Mouse (Mus musculus) liver, embryonic 12.5 days (tissue): ENCODE data around the gene Larp4. TPM values are rescaled to one million over a fixed set of nuclear protein-coding genes. Genes with fewer than 3 reads are reported as not detected.

Source experiments
- ATAC-seq: fragments of 200-750 bp; cut with Nextera tagmentation; 2 replicates; pipeline ENCODE4 v1.8.0; 2017; ENCODE audit warnings: moderate number of reproducible peaks, mild to moderate bottlenecking, moderate library complexity
- H3K27ac ChIP-seq: fragments of 300-500 bp; sonication (generic); 2 replicates; pipeline ENCODE4 v1.5.1; 2016; ENCODE audit warnings: mild to moderate bottlenecking
- H3K27me3 ChIP-seq: fragments of 300-500 bp; sonication (generic); replicated peaks from 2 replicates; pipeline ENCODE4 v1.6.1; 2016; ENCODE audit warnings: mild to moderate bottlenecking, moderate library complexity
- H3K36me3 ChIP-seq: fragments of 300-500 bp; sonication (generic); 2 replicates; pipeline ENCODE4 v1.6.1; 2016; ENCODE audit warnings: mild to moderate bottlenecking, moderate library complexity
- H3K4me1 ChIP-seq: fragments of 300-500 bp; sonication (generic); 2 replicates; pipeline ENCODE4 v1.6.1; 2016
- H3K4me2 ChIP-seq: fragments of 300-500 bp; sonication (generic); 2 replicates; pipeline ENCODE4 v1.6.1; 2016; ENCODE audit warnings: mild to moderate bottlenecking, moderate library complexity
- H3K4me3 ChIP-seq: fragments of 300-500 bp; sonication (generic); 2 replicates; pipeline ENCODE4 v1.5.1; 2016; ENCODE audit warnings: mild to moderate bottlenecking, moderate library complexity
- H3K9ac ChIP-seq: fragments of 300-500 bp; sonication (generic); 2 replicates; pipeline ENCODE4 v1.6.1; 2016; ENCODE audit warnings: mild to moderate bottlenecking, moderate library complexity
- H3K9me3 ChIP-seq: fragments of 300-500 bp; sonication (generic); replicated peaks from 2 replicates; pipeline ENCODE4 v1.6.1; 2016; ENCODE audit warnings: mild to moderate bottlenecking, moderate library complexity
- WGBS: fragments of 180-500 bp; shearing (Covaris S2); methylation state at CpG from one replicate; pipeline ENCODE4 v1.1.7; 2016; ENCODE audit not compliant: insufficient replicate concordance; 5-methylcytosine and 5-hydroxymethylcytosine counted together
- polyA plus RNA-seq: library from polyadenylated mRNA; unstranded; fragments of >200 nt; fragmentation: Nextera tagmentation; extraction: Ambion mirVana; gene quantifications from 2 replicates; pipeline ENCODE4 v1.2.1, GENCODE M21; 2016

Larp4 gene
- polyA plus RNA-seq, 1 experiment from 2014 or later, result 33.1 TPM

DNA sequence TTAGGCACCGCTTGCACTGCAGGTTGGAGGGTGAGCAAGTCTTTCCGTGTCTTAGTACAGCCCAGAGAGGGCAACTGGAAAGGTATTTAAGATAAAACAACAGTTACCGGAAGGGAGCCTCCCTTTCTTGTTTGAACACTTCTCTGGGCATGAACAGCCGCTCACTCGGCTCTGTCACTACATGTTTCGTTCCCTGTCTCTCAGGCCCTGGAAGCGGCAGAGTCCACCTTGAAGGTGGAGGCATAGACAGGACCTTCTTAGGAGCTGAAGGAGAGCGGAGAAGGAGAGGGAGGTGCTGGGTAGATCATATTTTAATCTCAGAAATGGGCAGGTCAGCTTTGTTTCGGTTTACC, 72.2 kb downstream of the Larp4 start:
- WGBS, result 44% methylated on average over 9 of the region's 9 CpGs
- Histone ChIP-seq H3K27me3 (peaks cover 26% of the 10 kb centered on the region), H3K9ac (no peak overlapping the region), H3K27ac (no peak overlapping the region), H3K36me3 (peaks cover 3% of the 10 kb centered on the region; the same call in 1 of the 2 replicates), H3K9me3 (no peaks in the 10 kb centered on the region), H3K4me1 (peaks cover 49% of the 10 kb centered on the region), H3K4me2 (peak overlapping the region; percentile 36), H3K4me3 (no peak overlapping the region)
- ATAC-seq, result no peak

DNA sequence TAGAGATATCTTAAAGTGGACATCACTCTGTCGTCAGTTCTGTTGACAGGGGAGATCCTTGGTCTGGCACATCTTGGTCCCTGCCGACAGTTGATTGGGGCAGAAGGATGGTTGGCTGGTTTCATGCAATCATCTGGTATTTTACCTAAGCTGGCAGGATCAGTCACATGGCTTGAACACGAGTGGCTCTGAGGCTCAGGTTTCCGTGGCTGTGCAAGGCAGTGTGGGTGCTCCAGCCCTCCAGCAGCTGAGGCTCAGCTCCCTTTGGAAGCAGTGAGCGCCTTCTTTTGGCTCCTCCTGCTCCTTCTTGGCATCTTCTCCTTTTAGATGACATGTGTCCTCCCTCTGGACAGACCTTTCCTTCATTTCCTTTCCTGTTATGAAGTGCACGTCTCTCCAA, 75.7 kb downstream of the Larp4 start:
- Histone ChIP-seq H3K36me3 (peaks cover 16% of the 10 kb centered on the region), H3K4me1 (peaks cover 32% of the 10 kb centered on the region), H3K9ac (no peak overlapping the region), H3K9me3 (no peaks in the 10 kb centered on the region), H3K27me3 (peaks cover 5% of the 10 kb centered on the region), H3K27ac (no peak overlapping the region), H3K4me2 (no peak overlapping the region), H3K4me3 (no peak overlapping the region)
- WGBS, result 54% methylated on average over 6 of the region's 6 CpGs
- no peak for ATAC-seq

DNA sequence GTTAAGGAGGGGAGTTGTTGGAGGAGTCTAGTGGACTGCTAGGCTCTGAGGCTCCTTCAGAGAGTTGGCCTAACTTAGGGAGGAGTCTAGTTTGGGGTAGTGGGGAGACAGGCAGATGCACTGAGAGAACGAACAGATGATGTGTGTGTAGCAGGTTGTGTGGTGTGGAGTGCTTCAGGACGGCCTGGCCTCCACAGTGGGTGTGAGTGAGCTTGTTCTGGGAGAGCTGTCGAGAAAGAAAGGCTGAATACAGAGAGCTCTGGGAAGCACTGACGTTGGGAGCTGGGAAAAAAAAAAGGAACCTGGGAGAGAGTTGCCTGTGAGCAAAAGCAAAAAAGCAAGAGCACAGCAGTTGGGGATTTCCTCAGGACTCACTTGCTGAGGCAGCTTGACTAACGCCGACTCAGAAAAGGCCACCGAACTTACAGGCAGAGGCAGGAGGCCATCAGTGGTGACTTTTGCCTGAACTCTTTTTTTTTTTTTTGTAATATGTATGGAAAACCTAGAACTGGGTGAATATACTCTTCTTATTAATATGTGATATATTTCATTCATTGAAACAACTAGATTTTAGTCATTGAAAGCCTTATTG, 79.7 kb downstream of the Larp4 start:
- no peak overlapping the region for H3K9ac ChIP-seq
- WGBS, result 74% methylated on average over 7 of the region's 7 CpGs
- peaks cover 16% of the 10 kb centered on the region for H3K36me3 ChIP-seq
- no peaks in the 10 kb centered on the region for H3K9me3 ChIP-seq
- H3K27ac ChIP-seq, result no peak overlapping the region
- no peaks in the 10 kb centered on the region for H3K27me3 ChIP-seq
- H3K4me1 ChIP-seq, result peaks cover 10% of the 10 kb centered on the region
- H3K4me3 ChIP-seq, result no peak overlapping the region
- no peak overlapping the region for H3K4me2 ChIP-seq
- ATAC-seq, result no peak

DNA sequence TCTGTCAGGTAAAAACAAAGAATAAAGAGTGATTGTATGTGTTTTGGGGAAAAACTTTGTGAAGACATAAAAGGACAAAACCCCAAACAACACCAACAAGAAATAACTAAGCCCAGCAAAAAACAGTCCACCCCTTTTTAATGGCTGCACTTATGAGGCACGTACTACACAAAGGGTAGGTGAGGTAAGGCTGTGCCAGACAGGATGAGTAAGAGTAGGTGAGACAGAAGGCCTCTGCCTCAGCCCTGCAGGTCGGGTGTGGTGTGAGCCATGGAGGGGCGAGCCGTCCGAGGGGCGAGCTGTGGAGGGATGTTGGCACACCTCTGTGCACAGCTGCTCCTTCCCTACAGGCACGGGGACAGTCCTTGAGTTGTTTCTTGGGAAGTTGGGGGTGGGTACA, 81.1 kb downstream of the Larp4 start:
- Histone ChIP-seq H3K4me2 (no peak overlapping the region), H3K27ac (no peak overlapping the region), H3K9ac (no peak overlapping the region), H3K27me3 (no peaks in the 10 kb centered on the region), H3K9me3 (no peaks in the 10 kb centered on the region), H3K4me3 (no peak overlapping the region), H3K4me1 (peaks cover 3% of the 10 kb centered on the region), H3K36me3 (peaks cover 16% of the 10 kb centered on the region)
- WGBS, result 82% methylated on average over 7 of the region's 7 CpGs
- no peak for ATAC-seq

DNA sequence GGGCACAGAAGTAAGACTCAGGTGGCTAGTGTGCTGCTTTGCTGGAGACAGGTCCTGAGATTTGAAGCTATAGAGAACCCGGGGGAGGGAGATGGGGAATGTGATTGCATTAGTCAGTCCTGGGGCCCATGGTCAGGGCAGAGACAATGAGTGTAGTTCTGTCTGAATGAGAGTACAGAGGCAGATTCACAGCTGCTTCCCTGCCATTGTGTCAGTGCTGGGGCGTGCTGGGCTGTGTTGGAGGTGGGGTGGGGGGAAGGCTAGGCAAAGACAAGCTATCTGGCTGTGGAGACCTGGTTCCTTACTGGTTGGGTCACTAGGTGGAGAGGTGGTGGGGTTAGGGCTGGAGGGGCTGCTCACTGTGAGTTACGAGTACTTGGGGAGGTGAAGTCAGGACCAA, 82.9 kb downstream of the Larp4 start:
- no peaks in the 10 kb centered on the region for H3K9me3 ChIP-seq
- ATAC-seq, result no peak
- peaks cover 8% of the 10 kb centered on the region for H3K36me3 ChIP-seq
- no peak overlapping the region for H3K27ac ChIP-seq
- H3K4me2 ChIP-seq, result no peak overlapping the region
- 64% methylated on average over 3 of the region's 3 CpGs for WGBS
- H3K27me3 ChIP-seq, result no peaks in the 10 kb centered on the region
- H3K9ac ChIP-seq, result no peak overlapping the region
- H3K4me1 ChIP-seq, result peaks cover 13% of the 10 kb centered on the region
- no peak overlapping the region for H3K4me3 ChIP-seq

DNA sequence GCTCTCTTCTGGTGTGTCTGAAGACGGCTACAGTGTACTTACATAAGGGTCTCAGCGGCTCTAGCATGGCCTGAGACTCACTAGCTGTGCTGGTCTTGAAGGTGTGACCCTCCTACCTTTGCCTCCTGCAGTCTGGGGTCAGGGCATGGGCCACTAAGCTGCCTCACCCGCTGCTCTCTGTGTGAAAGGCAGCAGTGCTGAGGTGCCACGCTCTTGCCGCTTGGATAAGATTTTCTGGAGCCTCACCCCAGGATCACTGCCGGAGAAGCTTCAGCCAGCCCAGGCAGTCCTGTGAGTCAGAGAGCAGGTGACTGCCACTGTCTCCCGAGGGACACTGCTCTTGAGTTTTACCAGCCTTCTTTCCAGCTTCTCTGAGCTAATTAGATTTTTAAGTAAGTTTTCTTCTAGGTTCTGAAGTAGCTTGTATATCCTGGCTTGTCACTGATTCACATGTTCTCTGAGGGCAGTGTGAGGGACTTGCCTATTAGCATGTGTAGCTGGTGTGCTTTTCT, 86.6 kb downstream of the Larp4 start:
- WGBS, result 80% methylated on average over 7 of the region's 7 CpGs
- ATAC-seq, result no peak
- H3K4me1 ChIP-seq, result peaks cover 47% of the 10 kb centered on the region
- no peak overlapping the region for H3K4me3 ChIP-seq
- no peak overlapping the region for H3K27ac ChIP-seq
- H3K4me2 ChIP-seq, result no peak overlapping the region
- H3K9ac ChIP-seq, result no peak overlapping the region
- H3K36me3 ChIP-seq, result no peaks in the 10 kb centered on the region
- no peaks in the 10 kb centered on the region for H3K9me3 ChIP-seq
- H3K27me3 ChIP-seq, result no peaks in the 10 kb centered on the region

DNA sequence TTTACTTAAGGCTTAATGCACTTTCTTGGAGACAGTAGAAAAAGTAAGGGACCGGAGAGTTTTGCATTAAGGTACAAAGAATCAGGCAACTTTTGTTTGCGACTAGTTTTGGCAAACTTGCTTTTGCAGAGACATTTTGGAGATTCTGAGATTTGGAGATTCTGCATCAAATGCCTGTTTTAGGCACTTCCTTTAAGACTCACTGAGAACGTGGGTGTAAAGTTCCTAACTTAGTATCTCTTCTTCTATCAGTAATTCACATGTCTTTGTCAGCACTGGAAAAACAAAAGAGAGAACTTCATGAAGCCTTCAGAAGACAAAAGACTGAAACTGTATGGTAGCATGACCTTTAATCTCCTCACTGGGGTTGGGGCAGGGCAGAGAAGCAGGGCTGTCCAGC, 87.8 kb downstream of the Larp4 start:
- Histone ChIP-seq H3K27me3 (no peaks in the 10 kb centered on the region), H3K9ac (0 out of 2 replicates have a peak overlapping the region, but pooled peaks have one; percentile 31), H3K4me1 (peaks cover 54% of the 10 kb centered on the region), H3K4me3 (no peak overlapping the region), H3K9me3 (no peaks in the 10 kb centered on the region), H3K4me2 (peak overlapping the region; percentile 37; the same call in 1 of the 2 replicates), H3K27ac (peak overlapping the region; percentile 36; the same call in 1 of the 2 replicates), H3K36me3 (no peaks in the 10 kb centered on the region)
- ATAC-seq, result peak; percentile 27
- WGBS, result 68% methylated on average over 3 of the region's 3 CpGs

DNA sequence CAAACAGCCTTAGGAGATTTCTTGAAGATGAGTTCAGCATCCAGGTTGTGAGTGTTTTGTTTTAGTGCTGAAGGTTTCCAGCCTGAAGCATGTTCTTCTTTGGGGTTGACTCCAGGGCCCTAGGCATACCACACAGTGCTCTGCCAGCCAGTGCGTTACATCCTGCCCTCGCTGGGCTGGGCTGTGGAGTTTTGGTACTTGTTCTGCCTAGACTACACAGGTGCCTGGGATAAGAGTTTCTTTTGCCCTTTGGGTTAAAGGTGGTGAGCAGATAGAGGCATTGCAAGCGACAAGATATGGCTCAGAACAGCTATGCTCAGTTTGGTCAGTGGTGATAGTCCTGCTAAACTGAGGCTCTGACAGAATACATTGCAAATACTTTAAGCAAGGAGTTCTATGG, 88.3 kb downstream of the Larp4 start:
- Histone ChIP-seq H3K4me1 (peaks cover 57% of the 10 kb centered on the region), H3K27me3 (no peaks in the 10 kb centered on the region), H3K4me3 (no peak overlapping the region), H3K27ac (peak overlapping the region; percentile 36; the same call in 1 of the 2 replicates), H3K9ac (0 out of 2 replicates have a peak overlapping the region, but pooled peaks have one; percentile 31), H3K36me3 (no peaks in the 10 kb centered on the region), H3K4me2 (peak overlapping the region; percentile 37), H3K9me3 (no peaks in the 10 kb centered on the region)
- WGBS, result 29% methylated on average over 3 of the region's 3 CpGs
- ATAC-seq, result peak; percentile 91

DNA sequence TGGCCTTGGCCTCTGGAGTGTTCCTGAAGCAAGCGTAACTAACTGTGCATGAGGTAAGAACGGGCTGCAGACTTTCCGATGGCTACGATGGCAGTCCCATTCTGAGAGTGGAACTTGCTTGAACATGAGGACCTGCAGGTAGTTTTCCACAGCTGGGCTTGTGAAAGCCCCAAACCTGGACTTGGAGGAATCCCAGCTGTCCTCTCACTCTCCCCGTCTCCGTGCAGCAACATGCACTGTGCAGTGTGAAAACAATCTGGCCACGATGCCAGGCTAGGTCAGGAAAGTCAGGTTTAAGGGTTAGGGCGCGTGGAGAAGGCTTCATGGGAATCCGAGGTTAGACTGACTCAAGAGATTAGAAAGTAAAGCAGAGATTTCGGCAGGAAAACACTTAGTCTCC, 89.0 kb downstream of the Larp4 start:
- no peak for ATAC-seq
- no peak overlapping the region; the same call in 1 of the 2 replicates for H3K9ac ChIP-seq
- 74% methylated on average over 11 of the region's 11 CpGs for WGBS
- H3K4me2 ChIP-seq, result no peak overlapping the region
- H3K27ac ChIP-seq, result no peak overlapping the region
- H3K36me3 ChIP-seq, result no peaks in the 10 kb centered on the region
- H3K4me3 ChIP-seq, result no peak overlapping the region
- H3K4me1 ChIP-seq, result peaks cover 64% of the 10 kb centered on the region
- no peaks in the 10 kb centered on the region for H3K27me3 ChIP-seq
- no peaks in the 10 kb centered on the region for H3K9me3 ChIP-seq

DNA sequence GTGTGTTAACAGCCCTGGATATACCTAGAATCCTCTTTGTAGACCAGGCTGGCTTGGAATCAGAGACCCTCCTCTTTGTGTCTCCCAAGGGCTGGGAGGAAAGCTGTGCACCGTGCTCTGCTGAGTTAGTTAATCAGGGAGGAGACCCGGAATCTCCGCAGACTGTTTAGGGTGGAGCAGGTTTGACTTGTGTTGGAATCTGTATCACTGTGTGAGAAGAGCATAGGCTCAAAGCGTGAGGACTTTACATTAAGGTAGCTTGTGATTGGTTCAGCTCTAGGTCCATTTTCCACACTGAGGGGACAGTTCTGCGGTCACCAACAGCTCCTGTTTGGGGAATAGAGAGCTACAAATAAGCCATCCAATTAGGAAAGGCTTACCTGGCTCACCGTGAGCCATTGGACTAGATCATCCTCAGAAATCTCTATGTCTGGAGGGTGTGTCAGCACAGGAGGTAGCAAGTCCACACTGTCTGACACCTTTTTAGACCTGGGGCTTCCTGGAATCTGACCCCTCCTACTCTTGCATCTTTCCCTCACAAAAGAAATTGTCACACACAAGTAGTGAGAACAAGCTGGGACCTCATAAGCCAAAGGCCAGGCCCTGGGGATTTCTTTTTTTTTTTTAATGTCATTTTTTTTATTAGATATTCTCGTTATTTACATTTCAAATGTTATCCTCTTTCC, 89.9 kb downstream of the Larp4 start:
- H3K27ac ChIP-seq, result no peak overlapping the region
- no peak for ATAC-seq
- H3K36me3 ChIP-seq, result no peaks in the 10 kb centered on the region
- H3K9ac ChIP-seq, result no peak overlapping the region
- WGBS, result 76% methylated on average over 7 of the region's 7 CpGs
- H3K4me1 ChIP-seq, result peaks cover 64% of the 10 kb centered on the region
- no peaks in the 10 kb centered on the region for H3K9me3 ChIP-seq
- H3K4me3 ChIP-seq, result no peak overlapping the region
- H3K4me2 ChIP-seq, result no peak overlapping the region
- H3K27me3 ChIP-seq, result no peaks in the 10 kb centered on the region

DNA sequence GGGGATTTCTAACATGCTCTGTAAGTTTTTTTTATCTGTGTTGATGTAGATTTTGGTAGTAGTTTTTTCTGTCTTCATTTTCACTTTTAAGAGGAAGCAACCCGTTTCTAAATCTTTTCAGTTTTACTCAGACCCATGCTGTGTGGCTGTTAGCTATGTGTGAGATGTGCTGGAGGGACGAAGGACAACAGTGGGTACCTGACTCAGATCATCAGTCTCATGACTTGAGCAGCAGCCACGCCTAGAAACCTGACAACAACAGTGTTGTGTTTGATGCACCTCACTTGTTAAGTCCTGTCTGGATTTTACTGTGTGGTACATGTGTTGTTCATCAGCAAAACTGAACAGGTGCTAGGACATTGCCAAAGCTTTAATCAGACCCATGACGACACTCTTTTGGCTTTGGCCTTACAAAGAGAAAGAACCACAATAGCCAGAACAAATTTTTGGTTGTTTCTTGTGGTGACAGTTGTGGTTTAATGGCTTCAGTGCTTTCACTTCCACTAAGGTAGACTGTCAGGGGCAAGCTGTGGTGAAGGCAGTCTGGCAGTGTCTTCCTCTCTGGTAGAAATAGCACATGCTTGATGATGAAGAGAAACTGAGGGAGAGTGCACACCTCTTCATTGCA, 90.8 kb downstream of the Larp4 start:
- no peak overlapping the region for H3K9ac ChIP-seq
- H3K4me2 ChIP-seq, result no peak overlapping the region
- H3K4me1 ChIP-seq, result peaks cover 64% of the 10 kb centered on the region
- no peaks in the 10 kb centered on the region for H3K36me3 ChIP-seq
- H3K27ac ChIP-seq, result no peak overlapping the region
- H3K9me3 ChIP-seq, result no peaks in the 10 kb centered on the region
- no peak for ATAC-seq
- WGBS, result 58% methylated on average over 4 of the region's 4 CpGs
- H3K4me3 ChIP-seq, result no peak overlapping the region
- no peaks in the 10 kb centered on the region for H3K27me3 ChIP-seq

DNA sequence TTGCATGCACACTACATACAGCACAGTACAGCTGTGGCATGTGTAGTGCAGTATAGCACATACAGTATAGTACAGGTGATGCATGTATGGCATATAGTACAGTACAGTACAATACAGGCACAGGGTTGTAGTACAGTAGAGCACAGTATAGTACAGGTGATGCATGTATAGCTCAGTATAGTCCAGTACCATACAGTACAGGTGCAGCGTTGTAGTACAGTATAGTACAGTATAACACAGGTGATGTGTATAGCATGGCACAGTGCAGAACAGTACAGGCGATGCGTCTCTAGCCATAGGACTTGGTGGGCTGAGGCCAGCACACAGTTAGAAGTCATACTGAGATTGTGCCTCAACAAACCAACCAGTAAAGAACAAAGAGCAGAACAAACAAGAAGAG, 91.5 kb downstream of the Larp4 start:
- ATAC-seq, result no peak

More for the DNA sequence above, 91.5 kb downstream of the Larp4 start:
- Histone ChIP-seq H3K4me1 (peaks cover 63% of the 10 kb centered on the region), H3K4me3 (no peak overlapping the region), H3K9me3 (no peaks in the 10 kb centered on the region), H3K36me3 (no peaks in the 10 kb centered on the region), H3K27me3 (no peaks in the 10 kb centered on the region), H3K9ac (no peak overlapping the region), H3K4me2 (no peak overlapping the region), H3K27ac (no peak overlapping the region)
- 77% methylated on average over 3 of the region's 3 CpGs for WGBS
